Mouse (Mus musculus): ENCODE data around the gene Gm3448. TPM values are rescaled to one million over a fixed set of nuclear protein-coding genes. Genes with fewer than 3 reads are reported as not detected.
"Not testable (repeated sequence)": the region's sequence is repeated elsewhere in the genome, so short reads cannot be mapped to it uniquely, and the experiment has no call there.

The Gm3448 gene
- polyA plus RNA-seq, 2 experiments = 2.1 to 2.6 TPM

DNA sequence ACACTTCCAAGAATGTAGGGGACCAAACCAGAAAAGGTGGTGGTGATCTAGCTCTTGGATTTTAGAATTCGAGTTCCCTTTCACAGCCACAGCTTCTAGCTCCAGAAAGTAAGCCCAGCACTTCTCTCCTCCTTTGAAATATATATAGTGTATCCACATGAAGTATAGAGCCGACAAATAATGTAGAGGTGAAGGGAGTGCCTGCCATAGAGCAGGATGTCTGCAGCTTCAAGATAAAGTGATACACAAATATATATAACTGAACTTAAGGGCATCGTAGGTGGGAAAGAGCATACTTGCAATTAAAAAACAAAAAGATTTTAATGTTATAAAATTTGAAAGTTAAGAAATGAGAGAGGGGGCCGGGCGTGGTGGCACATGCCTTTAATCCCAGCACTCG lies 15.8 kb downstream of the Gm3448 start:
- not testable (repeated sequence) for H3K36me3 ChIP-seq (ENCODE audit: control insufficient read depth, insufficient read depth, low read length); ATAC-seq (ENCODE audit: low FRiP score, low read depth); H3K4me1 ChIP-seq (ENCODE audit: control insufficient read depth, insufficient read depth, low read length); H3K4me3 ChIP-seq (replicated peaks; ENCODE audit: low read length); H3K27me3 ChIP-seq (ENCODE audit: control insufficient read depth, insufficient read depth, low read length); H3K27ac ChIP-seq (replicated peaks; ENCODE audit: low read depth, low read length); H3K9ac ChIP-seq (ENCODE audit: low read depth, low read length, severe bottlenecking); H3K9me3 ChIP-seq (ENCODE audit: control insufficient read depth, low read length); DNase-seq (ENCODE audit: low spot score); H3K4me2 ChIP-seq (replicated peaks; ENCODE audit: low read depth, low read length, severe bottlenecking)
- no CpG with 5 or more reads among the region's 6 CpGs for WGBS

DNA sequence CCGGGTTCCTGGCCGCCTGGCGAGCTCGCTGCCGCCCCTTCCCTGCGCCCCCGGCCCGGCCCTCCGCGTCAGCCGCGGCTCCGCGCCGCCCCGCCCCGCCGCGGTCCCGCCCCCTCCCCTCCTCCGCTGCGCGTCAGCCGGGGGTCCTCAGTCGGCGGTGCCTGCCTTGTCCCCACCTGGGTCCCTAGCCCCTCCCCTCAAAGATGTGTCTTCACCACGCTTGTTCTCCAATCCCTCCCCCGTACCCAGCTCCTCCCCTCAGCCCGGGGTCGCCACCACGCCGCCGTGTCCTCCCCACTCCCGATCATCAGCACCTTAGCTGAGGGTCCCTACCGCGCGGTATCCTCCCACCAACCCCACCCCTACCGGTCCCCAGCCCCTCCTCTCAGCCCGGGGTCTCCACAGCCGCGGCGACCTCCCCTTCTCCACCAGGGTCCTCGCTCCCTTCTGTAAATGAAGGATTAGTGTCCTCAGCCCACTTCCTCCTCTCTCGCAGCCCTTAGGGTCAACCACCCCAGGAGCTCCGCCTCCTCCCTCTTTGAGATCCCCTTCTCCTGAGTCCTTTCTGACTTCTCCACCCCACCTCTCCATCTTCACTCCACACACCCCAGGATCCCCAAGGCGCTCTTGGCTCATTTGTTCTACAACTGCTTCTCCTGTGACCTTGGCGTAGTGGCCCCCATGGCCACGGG lies 16.7 kb downstream of the Gm3448 start:
- peak; percentile 93 for ATAC-seq (ENCODE audit: low FRiP score, low read depth)
- DNase-seq (ENCODE audit: low spot score); H3K27me3 ChIP-seq (ENCODE audit: control insufficient read depth, insufficient read depth, low read length); H3K4me2 ChIP-seq (replicated peaks; ENCODE audit: low read depth, low read length, severe bottlenecking); H3K4me3 ChIP-seq (replicated peaks; ENCODE audit: low read length); H3K36me3 ChIP-seq (ENCODE audit: control insufficient read depth, insufficient read depth, low read length); H3K27ac ChIP-seq (replicated peaks; ENCODE audit: low read depth, low read length); H3K9me3 ChIP-seq (ENCODE audit: control insufficient read depth, low read length); H3K4me1 ChIP-seq (ENCODE audit: control insufficient read depth, insufficient read depth, low read length); H3K9ac ChIP-seq (ENCODE audit: low read depth, low read length, severe bottlenecking): not testable (repeated sequence)
- no CpG with 5 or more reads among the region's 48 CpGs for WGBS

DNA sequence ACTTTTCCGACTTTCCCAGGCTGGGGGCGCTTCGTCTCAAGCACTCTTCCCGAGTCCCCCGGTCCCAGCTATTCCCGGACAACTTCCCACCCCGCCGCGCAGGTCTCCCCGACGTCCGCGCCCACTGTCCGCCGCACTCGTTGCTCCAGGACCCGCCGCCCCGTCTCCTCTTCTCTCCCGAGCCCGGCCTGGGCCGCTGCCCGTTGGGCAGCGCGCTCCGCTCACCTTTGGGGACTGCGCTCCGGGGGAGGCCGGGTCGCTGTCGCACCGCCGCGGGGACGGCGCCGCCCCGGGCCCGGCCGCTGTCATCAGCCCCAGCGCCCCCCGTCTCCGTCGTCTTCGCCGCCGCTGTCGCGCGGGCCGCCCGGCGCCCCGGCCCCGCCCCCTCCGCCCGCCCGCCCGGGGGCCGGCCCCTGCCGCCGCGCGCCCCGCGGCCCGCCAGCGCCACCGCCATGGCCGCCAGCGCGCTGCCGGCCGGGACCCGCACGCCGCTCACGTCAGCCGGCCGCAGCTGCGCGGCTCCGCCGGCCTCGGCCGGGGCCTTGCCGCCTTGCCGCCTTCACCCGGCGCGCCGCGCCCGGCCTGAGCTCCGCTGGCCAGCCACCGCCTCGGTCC lies 17.4 kb downstream of the Gm3448 start:
- no CpG with 5 or more reads among the region's 97 CpGs for WGBS
- ATAC-seq (ENCODE audit: low FRiP score, low read depth) = peak; percentile 80
- not testable (repeated sequence) for H3K27me3 ChIP-seq (ENCODE audit: control insufficient read depth, insufficient read depth, low read length); DNase-seq (ENCODE audit: low spot score); H3K36me3 ChIP-seq (ENCODE audit: control insufficient read depth, insufficient read depth, low read length); H3K4me1 ChIP-seq (ENCODE audit: control insufficient read depth, insufficient read depth, low read length); H3K4me3 ChIP-seq (replicated peaks; ENCODE audit: low read length); H3K4me2 ChIP-seq (replicated peaks; ENCODE audit: low read depth, low read length, severe bottlenecking); H3K9ac ChIP-seq (ENCODE audit: low read depth, low read length, severe bottlenecking); H3K27ac ChIP-seq (replicated peaks; ENCODE audit: low read depth, low read length); H3K9me3 ChIP-seq (ENCODE audit: control insufficient read depth, low read length)

GRCm38 (mm10) chr17:15021503-15022220 lies 19.7 kb downstream of the Gm3448 start:
- not testable (repeated sequence) for H3K27me3 ChIP-seq (ENCODE audit: control insufficient read depth, insufficient read depth, low read length); H3K36me3 ChIP-seq (ENCODE audit: control insufficient read depth, insufficient read depth, low read length); DNase-seq (ENCODE audit: low spot score); H3K9ac ChIP-seq (ENCODE audit: low read depth, low read length, severe bottlenecking); H3K4me3 ChIP-seq (replicated peaks; ENCODE audit: low read length); H3K4me2 ChIP-seq (replicated peaks; ENCODE audit: low read depth, low read length, severe bottlenecking); ATAC-seq (ENCODE audit: low FRiP score, low read depth); H3K27ac ChIP-seq (replicated peaks; ENCODE audit: low read depth, low read length); H3K9me3 ChIP-seq (ENCODE audit: control insufficient read depth, low read length); H3K4me1 ChIP-seq (ENCODE audit: control insufficient read depth, insufficient read depth, low read length)
- WGBS = 74% methylated on average over 3 of the region's 3 CpGs

DNA sequence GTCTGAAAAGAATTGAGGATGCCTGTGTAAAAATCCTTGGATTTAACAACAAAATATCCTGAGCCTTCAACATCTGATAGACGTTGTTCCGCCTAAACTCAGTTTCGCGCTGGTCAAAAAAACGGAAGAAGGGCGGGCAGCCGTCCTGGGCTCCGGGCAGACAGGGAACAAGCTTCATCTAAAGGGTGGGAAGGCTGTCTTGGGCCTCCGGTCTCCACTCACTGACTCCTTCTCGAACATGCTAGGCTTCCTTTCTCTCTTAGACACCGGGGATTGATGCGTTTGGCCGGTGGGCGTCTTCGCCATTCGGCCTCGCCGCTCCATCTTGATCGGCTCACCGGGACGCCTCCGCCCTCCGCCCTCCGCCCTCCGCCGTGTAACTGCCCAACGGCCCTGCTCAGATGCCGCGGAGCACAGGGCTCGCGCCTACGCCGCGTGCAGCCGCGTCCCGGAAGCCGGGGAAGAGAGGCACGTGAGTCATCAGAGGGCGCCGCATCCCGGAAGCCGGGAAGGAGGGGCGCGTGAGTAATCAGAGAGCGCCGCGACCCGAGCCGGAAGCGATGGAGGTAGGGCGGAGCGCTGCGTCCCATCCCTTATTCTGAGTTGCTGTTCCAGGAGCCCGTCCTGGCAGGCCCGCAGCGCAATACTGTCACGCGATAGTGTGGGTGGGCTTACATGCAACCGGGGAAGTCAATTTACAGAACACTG lies 31.5 kb downstream of the Gm3448 start, which contains the start of gene Gm3435:
Gene Gm3435, plus strand, starts transcription at position 471 of the 708 bp plus-strand sequence.
- not testable (repeated sequence) for H3K36me3 ChIP-seq (ENCODE audit: control insufficient read depth, insufficient read depth, low read length); H3K4me3 ChIP-seq (replicated peaks; ENCODE audit: low read length); H3K27ac ChIP-seq (replicated peaks; ENCODE audit: low read depth, low read length); H3K9me3 ChIP-seq (ENCODE audit: control insufficient read depth, low read length); DNase-seq (ENCODE audit: low spot score); H3K4me1 ChIP-seq (ENCODE audit: control insufficient read depth, insufficient read depth, low read length); H3K27me3 ChIP-seq (ENCODE audit: control insufficient read depth, insufficient read depth, low read length); H3K4me2 ChIP-seq (replicated peaks; ENCODE audit: low read depth, low read length, severe bottlenecking); H3K9ac ChIP-seq (ENCODE audit: low read depth, low read length, severe bottlenecking)
- peak; percentile 97 for ATAC-seq (ENCODE audit: low FRiP score, low read depth)
- no CpG with 5 or more reads among the region's 60 CpGs for WGBS

- H3K9me3 ChIP-seq (ENCODE audit: control insufficient read depth, low read length); H3K36me3 ChIP-seq (ENCODE audit: control insufficient read depth, insufficient read depth, low read length); DNase-seq (ENCODE audit: low spot score); H3K27ac ChIP-seq (replicated peaks; ENCODE audit: low read depth, low read length); H3K9ac ChIP-seq (ENCODE audit: low read depth, low read length, severe bottlenecking); H3K4me3 ChIP-seq (replicated peaks; ENCODE audit: low read length); H3K4me2 ChIP-seq (replicated peaks; ENCODE audit: low read depth, low read length, severe bottlenecking); H3K27me3 ChIP-seq (ENCODE audit: control insufficient read depth, insufficient read depth, low read length); ATAC-seq (ENCODE audit: low FRiP score, low read depth); H3K4me1 ChIP-seq (ENCODE audit: control insufficient read depth, insufficient read depth, low read length): not testable (repeated sequence)
- WGBS = no CpG with 5 or more reads among the region's 3 CpGs
Measured at GRCm38 (mm10) chr17:15009088-15009487, 32.2 kb downstream of the Gm3448 start.

DNA sequence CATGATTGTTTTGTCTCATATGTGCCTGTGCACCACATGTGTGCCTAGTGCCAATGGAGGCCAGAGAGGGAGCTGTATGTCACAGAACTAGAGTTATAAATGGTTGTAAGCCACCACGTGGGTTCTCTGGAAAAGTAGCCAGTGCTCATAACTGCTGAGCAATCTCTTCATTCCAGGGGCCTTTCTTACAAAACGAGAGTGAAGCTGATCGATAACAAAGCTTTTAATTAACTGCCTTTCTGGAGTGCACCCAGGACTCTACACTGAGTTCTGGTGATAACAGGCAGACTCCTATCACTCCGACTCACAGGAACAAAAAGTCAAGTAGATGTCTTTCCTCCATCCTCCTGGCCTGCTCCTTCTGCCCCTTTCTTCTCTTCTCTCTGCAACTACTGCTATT lies 41.3 kb downstream of the Gm3448 start:
- not testable (repeated sequence) for H3K27me3 ChIP-seq (ENCODE audit: control insufficient read depth, insufficient read depth, low read length); H3K36me3 ChIP-seq (ENCODE audit: control insufficient read depth, insufficient read depth, low read length); H3K4me1 ChIP-seq (ENCODE audit: control insufficient read depth, insufficient read depth, low read length); ATAC-seq (ENCODE audit: low FRiP score, low read depth); H3K9ac ChIP-seq (ENCODE audit: low read depth, low read length, severe bottlenecking); H3K9me3 ChIP-seq (ENCODE audit: control insufficient read depth, low read length); H3K4me2 ChIP-seq (replicated peaks; ENCODE audit: low read depth, low read length, severe bottlenecking); H3K4me3 ChIP-seq (replicated peaks; ENCODE audit: low read length); H3K27ac ChIP-seq (replicated peaks; ENCODE audit: low read depth, low read length); DNase-seq (ENCODE audit: low spot score)
- no CpG with 5 or more reads among the region's 4 CpGs for WGBS

GRCm38 (mm10) chr17:14994140-14994539 lies 47.2 kb downstream of the Gm3448 start:
- not testable (repeated sequence) for H3K27me3 ChIP-seq (ENCODE audit: control insufficient read depth, insufficient read depth, low read length); DNase-seq (ENCODE audit: low spot score); H3K4me2 ChIP-seq (replicated peaks; ENCODE audit: low read depth, low read length, severe bottlenecking); ATAC-seq (ENCODE audit: low FRiP score, low read depth); H3K36me3 ChIP-seq (ENCODE audit: control insufficient read depth, insufficient read depth, low read length); H3K27ac ChIP-seq (replicated peaks; ENCODE audit: low read depth, low read length); H3K4me1 ChIP-seq (ENCODE audit: control insufficient read depth, insufficient read depth, low read length); H3K9me3 ChIP-seq (ENCODE audit: control insufficient read depth, low read length); H3K4me3 ChIP-seq (replicated peaks; ENCODE audit: low read length); H3K9ac ChIP-seq (ENCODE audit: low read depth, low read length, severe bottlenecking)
- no CpG with 5 or more reads among the region's 5 CpGs for WGBS

Measured in limb, embryonic 14.5 days (tissue).